In the genomic region with DNA sequence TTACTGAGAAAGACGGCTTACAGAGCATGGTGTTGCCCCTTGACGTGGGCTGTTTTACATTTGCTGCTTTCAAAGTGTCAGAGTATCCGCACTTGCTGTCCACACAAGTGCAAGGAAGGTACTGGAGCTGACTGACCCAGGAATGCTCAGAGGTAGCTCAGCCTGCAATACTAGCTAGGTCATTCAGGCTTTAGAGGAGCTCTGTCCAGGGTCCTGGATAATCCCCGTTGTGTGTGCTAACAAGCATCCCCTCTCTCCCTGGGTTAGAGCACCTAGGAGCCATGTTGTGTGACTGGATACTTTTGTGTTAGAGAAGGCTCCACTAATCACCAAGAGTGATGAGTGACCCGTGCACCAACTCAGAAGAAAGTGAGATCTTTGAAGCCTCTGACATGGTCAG, we compare ENCODE assay signal across 13 mouse cellular contexts.
DNase-seq lines count a peak whose midpoint lies in the region; ATAC-seq and TF ChIP-seq lines count a peak whose summit lies in the region.
"Had no signal": no experiment of that assay in that cellular context is flagged by ENCODE, and none has a peak within 500 bp of the region (broad histone marks: within the 10 kb centered on the region; RNA-seq: fewer than 3 reads in every experiment).

No protein-coding gene starts in this region.

- no peaks in the 10 kb centered on the region for H3K27me3 ChIP-seq in kidney, postnatal 0 days (ENCODE audit: insufficient read depth, low read length)
- no peaks in the 10 kb centered on the region for H3K27me3 ChIP-seq in embryonic facial prominence, embryonic 14.5 days (replicated peaks; ENCODE audit: control insufficient read depth, insufficient read depth, low read length)
- H3K27me3 ChIP-seq: hindbrain, embryonic 12.5 days; liver, embryonic 15.5 days had no signal

- WGBS in kidney, postnatal 0 days: 23% methylated on average over 5 of the region's 5 CpGs
- WGBS in embryonic facial prominence, embryonic 14.5 days: 21% methylated on average over 5 of the region's 5 CpGs

- no peaks in the 10 kb centered on the region for H3K4me1 ChIP-seq in kidney, postnatal 0 days (replicated peaks; ENCODE audit: insufficient read depth, low read length)
- no peaks in the 10 kb centered on the region for H3K4me1 ChIP-seq in embryonic facial prominence, embryonic 14.5 days (ENCODE audit: control insufficient read depth, insufficient read depth, low read length)
- H3K4me1 ChIP-seq: hindbrain, embryonic 12.5 days; liver, embryonic 15.5 days had no signal

- H3K9me3 ChIP-seq in kidney, postnatal 0 days (replicated peaks; ENCODE audit: low read length): no peaks in the 10 kb centered on the region
- H3K9me3 ChIP-seq in embryonic facial prominence, embryonic 14.5 days (ENCODE audit: control insufficient read depth, low read length): no peaks in the 10 kb centered on the region
- H3K9me3 ChIP-seq: hindbrain, embryonic 12.5 days had no signal

- no peaks in the 10 kb centered on the region for H3K36me3 ChIP-seq in kidney, postnatal 0 days (ENCODE audit: insufficient read depth, low read length)
- no peaks in the 10 kb centered on the region for H3K36me3 ChIP-seq in embryonic facial prominence, embryonic 14.5 days (ENCODE audit: control insufficient read depth, insufficient read depth, low read length)
- H3K36me3 ChIP-seq: hindbrain, embryonic 12.5 days; liver, embryonic 15.5 days had no signal

- no peak overlapping the region for H3K9ac ChIP-seq in kidney, postnatal 0 days (ENCODE audit: low read depth, low read length)
- no peak overlapping the region for H3K9ac ChIP-seq in embryonic facial prominence, embryonic 14.5 days (ENCODE audit: low read depth, low read length)
- H3K9ac ChIP-seq: hindbrain, embryonic 12.5 days; liver, embryonic 15.5 days had no signal

- no peak overlapping the region for H3K27ac ChIP-seq in kidney, postnatal 0 days
- H3K27ac ChIP-seq in embryonic facial prominence, embryonic 14.5 days (replicated peaks; ENCODE audit: low read depth, low read length): no peak overlapping the region
- H3K27ac ChIP-seq: hindbrain, embryonic 12.5 days; liver, embryonic 15.5 days had no signal

- H3K4me3 ChIP-seq in kidney, postnatal 0 days (replicated peaks; ENCODE audit: low read depth, low read length): no peak overlapping the region
- H3K4me3 ChIP-seq in embryonic facial prominence, embryonic 14.5 days (ENCODE audit: low read depth, low read length): no peak overlapping the region
- H3K4me3 ChIP-seq: hindbrain, embryonic 12.5 days; liver, embryonic 15.5 days had no signal

- H3K4me2 ChIP-seq in kidney, postnatal 0 days (ENCODE audit: low read length): no peak overlapping the region
- no peak overlapping the region for H3K4me2 ChIP-seq in embryonic facial prominence, embryonic 14.5 days (ENCODE audit: low read depth, low read length)
- H3K4me2 ChIP-seq: hindbrain, embryonic 12.5 days; liver, embryonic 15.5 days had no signal

- peak; percentile 42 for DNase-seq in adrenal gland, postnatal 10 days
- DNase-seq in adrenal gland, adult 8-10 months: no peak
- DNase-seq in kidney, postnatal 0 days (ENCODE audit: low spot score): peak; percentile 84
- DNase-seq in kidney, adult 11 months: no peak
- peak; percentile 59 for DNase-seq in ES-CJ7 (ENCODE audit: low read depth, low spot score)
- DNase-seq in embryonic facial prominence, embryonic 14.5 days (ENCODE audit: low spot score): peak; percentile 84
- DNase-seq: cerebellum, adult 11-12 months; gastrocnemius, postnatal 14 days had no signal

- no peak for ATAC-seq in kidney, postnatal 0 days (replicated peaks; ENCODE audit: low FRiP score, low read depth)
- no peak for ATAC-seq in embryonic facial prominence, embryonic 14.5 days (ENCODE audit: low read depth)
- no peak for ATAC-seq in megakaryocyte, adult 5-6 weeks (ENCODE audit: poor library complexity, severe bottlenecking)
- ATAC-seq in activated CD4-positive, CD25-positive, alpha-beta regulatory T cell, adult 4 months: no peak
- ATAC-seq: midbrain, embryonic 16.5 days had no signal

- no peak for TF ChIP-seq CTCF in kidney, postnatal 0 days (IDR thresholded peaks at IDR 0.05; ENCODE audit: low read depth)

Comparison
In these comparisons a context has a peak if more than half of its experiments do, and no peak if none do; other contexts are left out.
1. DNase-seq: peak in adrenal gland, postnatal 10 days (single experiment), kidney, postnatal 0 days (single experiment), ES-CJ7 (single experiment) and embryonic facial prominence, embryonic 14.5 days (single experiment); none in adrenal gland, adult 8-10 months (single experiment) and kidney, adult 11 months (single experiment).